Mouse (Mus musculus): ENCODE measurements around the gene Adi1.
A peak's percentile ranks its signal among the peaks of the same experiment; 100 is the strongest.

Gene Adi1

DNA sequence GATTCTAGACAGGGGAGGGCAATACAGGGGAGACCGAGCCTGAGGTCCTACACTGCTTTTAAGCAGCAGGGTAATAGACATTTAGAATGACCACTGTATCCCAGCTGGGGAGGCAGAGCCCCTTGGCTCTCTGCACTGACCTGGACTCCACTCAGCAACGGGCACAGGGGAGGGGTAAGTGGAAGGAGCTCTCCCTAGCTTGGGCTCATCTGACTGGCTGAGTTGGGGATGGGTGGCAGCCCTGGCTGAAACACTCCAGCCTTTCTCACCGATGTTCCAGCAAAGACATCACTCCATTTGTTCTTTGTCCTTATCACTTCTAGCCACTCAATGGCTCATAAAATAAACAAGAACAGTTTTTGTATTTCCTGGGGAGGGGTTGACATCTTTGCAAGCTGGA lies 18.7 kb downstream of the Adi1 start:
- no peak for ATAC-seq (ENCODE audit: insufficient number of reproducible peaks, low FRiP score, low TSS enrichment)

DNA sequence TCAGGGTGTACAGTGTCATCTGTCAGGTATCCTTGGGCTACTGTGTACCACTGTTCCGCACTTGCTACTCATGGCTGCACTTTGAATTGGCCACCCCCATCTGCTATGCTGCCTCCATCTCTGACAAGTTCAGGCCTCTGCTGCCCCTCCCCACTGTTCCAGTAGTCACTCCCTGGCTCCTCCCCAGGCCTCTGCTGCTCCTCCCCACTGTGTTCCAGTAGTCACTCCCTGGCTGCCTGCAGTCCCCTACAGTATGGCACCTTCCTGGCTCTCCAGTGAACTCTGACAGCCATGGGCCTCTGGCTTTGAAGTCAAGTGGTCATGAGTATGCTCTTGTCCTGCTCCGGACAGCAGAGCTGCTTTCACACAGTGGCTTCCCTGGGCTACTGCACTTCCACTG lies 19.2 kb downstream of the Adi1 start:
- 0 out of 2 replicates have a peak, but pooled peaks have one; percentile 24 for ATAC-seq (ENCODE audit: insufficient number of reproducible peaks, low FRiP score, low TSS enrichment)

DNA sequence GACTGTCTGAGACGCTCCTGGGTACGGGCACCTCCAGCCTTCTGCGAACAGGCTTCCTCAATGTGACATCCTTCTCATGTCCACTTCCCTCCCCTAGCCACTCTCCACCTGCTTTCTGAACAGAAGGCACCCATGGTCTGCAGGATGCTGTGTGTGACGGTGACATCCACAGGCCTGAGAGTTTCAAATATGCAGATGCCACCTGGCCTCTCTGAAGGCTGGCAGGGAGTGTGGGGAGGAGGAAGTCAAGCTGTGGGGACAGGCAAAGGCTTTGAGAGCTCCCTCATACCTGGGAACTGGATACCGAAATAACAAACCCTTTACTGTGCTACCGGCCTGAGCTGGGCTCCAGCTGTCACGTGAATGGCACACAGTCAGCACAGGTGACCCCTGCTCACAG lies 19.7 kb downstream of the Adi1 start:
- peak; percentile 61 for ATAC-seq (ENCODE audit: insufficient number of reproducible peaks, low FRiP score, low TSS enrichment)

DNA sequence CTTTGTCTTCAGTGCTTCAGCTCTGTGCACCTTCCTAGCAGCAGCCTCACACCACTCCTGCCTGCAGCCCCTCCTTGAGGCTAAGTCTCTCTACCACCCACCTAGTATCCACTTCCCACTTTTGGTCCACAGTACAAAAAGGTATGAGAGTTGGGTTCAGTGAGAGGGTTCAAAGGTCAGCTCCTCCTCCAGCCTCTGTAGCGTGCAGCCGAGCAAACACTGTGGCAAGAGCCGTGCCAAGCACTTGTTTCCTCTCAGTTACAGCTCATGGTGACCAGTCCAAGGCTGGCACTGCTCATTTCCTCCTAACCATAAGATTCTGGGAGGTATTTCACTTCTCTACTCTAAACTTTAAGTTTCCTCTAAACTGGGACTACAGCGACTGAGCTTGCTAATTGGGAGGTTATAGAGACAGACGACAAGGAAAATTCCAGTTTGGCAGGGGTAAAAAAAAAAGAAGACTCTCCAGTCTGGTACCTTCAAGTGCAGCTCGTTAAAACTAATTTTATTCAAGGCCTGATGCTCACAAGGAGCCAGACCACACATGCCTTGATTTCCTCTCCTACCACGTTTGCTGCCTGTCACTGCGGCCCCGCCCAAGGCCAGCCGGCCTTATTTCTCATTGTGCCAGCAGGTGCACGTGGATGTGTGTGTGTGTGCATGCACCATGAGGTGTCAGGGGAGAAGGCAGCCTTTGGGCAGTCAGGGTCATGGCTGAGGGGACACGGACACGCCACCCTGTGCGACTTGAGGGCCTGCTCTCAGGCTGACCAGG lies 23.0 kb downstream of the Adi1 start:
- no peak for ATAC-seq (ENCODE audit: insufficient number of reproducible peaks, low FRiP score, low TSS enrichment)

- ATAC-seq (ENCODE audit: insufficient number of reproducible peaks, low FRiP score, low TSS enrichment), result no peak
Observed at GRCm38 (mm10) chr12:28699086-28699485, 24.1 kb downstream of the Adi1 start.

DNA sequence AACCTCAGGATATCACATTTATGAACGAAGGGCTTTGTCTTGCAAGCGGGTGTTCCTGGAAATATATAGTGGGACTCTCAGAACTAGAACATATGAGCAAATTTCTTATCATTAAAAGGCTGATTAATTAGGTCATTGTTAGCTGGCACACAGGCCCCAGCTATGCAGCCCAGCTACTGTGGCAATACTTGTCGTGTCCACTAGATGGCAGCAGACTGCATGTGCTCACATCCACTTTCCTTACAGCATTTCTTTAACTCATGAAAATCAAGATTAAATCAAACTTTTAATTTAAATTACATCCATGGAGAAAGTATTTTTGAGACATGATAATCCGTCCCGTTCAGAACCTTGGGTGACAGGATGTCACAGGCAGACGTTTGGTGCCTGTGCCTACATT lies 24.6 kb downstream of the Adi1 start:
- ATAC-seq (ENCODE audit: insufficient number of reproducible peaks, low FRiP score, low TSS enrichment), result no peak

DNA sequence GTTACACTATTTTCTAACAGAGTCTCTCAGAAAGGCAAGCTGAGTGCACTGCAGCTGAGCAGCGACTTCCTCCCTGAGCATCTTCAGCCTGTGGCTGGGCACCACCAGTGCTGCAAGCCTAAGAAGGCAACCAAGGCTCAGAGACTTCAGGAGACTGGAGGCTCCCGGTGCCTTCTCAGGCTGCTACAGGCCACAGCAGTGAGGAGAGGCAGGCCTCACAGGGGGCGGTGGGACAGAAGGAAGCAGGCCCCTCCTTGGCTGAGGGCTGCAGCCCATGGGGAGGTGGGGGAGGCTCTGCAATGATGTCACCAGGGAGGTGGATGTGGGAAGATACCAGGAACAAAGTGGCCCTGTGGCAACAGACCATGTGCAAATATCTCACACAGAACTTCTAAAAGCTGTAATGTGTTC lies 25.1 kb downstream of the Adi1 start:
- peak; percentile 9; the same call in 1 of the 2 replicates for ATAC-seq (ENCODE audit: insufficient number of reproducible peaks, low FRiP score, low TSS enrichment)

DNA sequence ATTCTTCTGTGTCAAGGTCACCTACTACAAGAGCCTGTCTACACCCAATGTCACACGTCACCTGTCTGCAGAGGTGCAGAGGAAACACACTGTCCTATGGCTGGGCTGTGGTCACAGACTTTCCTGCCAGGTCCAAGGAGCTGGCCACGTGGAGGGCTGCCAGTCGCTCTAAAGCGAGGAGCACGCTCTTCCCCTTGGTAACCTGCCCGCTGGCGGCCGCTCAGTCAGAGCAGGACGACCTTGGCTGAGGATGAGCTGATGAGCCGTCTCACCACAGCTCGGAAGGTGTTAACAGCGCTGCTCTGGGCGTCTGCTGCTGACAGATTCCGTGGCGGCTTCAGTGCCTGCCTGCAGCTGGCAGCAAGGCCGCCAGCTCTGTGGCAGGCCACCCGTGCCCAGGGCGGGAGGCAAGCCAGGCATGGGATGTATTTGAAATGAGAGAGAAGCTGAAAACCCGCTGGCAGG lies 25.6 kb downstream of the Adi1 start:
- ATAC-seq (ENCODE audit: insufficient number of reproducible peaks, low FRiP score, low TSS enrichment), result peak; percentile 48

GRCm38 (mm10) chr12:28701302-28701701 lies 26.3 kb downstream of the Adi1 start:
- no peak for ATAC-seq (ENCODE audit: insufficient number of reproducible peaks, low FRiP score, low TSS enrichment)

DNA sequence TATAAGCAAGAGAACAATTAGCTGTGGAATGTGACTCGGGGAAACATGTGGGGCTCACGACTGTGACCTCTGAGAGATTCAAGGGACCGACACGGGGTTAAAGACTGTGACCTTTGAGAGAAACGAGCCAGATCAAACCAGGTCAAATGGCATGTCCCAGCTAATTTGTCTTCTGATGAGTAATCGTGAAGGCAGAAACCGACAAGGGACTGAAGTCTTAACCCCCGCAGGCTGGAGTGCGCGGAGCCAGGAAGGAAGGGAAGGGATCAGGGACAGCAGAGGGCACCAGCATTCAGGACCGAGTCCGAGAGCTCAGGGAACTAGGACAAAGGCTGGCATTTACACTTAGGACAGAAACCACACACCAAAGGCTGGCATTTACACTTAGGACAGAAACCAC lies 29.4 kb downstream of the Adi1 start:
- ATAC-seq (ENCODE audit: insufficient number of reproducible peaks, low FRiP score, low TSS enrichment), result no peak

GRCm38 (mm10) chr12:28705204-28705603 lies 30.2 kb downstream of the Adi1 start:
- ATAC-seq (ENCODE audit: insufficient number of reproducible peaks, low FRiP score, low TSS enrichment), result no peak

GRCm38 (mm10) chr12:28708154-28708553 lies 33.1 kb downstream of the Adi1 start:
- no peak for ATAC-seq (ENCODE audit: insufficient number of reproducible peaks, low FRiP score, low TSS enrichment)

- no peak for ATAC-seq (ENCODE audit: insufficient number of reproducible peaks, low FRiP score, low TSS enrichment)
Observed at GRCm38 (mm10) chr12:28710566-28711185, 35.6 kb downstream of the Adi1 start.

GRCm38 (mm10) chr12:28714822-28715632 lies 40.0 kb downstream of the Adi1 start:
- no peak for ATAC-seq (ENCODE audit: insufficient number of reproducible peaks, low FRiP score, low TSS enrichment)

DNA sequence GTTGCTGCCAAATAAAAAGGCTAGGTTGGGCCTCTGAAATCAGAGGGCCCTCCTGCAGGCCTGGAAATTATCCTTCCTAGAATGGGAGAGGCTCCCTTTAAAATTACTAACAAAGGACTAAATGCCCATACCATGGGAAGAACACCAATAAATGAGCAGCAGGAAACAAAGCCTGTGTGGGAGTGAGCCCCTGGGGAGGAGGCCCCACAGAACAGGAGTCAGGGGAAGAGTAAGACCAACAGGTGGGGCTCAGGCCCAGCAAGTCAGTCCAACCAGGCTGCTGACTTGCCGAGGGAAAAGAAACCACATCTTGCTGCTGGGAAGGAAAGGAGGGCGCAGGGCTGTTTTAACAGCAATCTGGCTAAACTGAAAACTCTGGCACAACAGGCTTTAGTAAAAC lies 42.0 kb downstream of the Adi1 start:
- no peak for ATAC-seq (ENCODE audit: insufficient number of reproducible peaks, low FRiP score, low TSS enrichment)

DNA sequence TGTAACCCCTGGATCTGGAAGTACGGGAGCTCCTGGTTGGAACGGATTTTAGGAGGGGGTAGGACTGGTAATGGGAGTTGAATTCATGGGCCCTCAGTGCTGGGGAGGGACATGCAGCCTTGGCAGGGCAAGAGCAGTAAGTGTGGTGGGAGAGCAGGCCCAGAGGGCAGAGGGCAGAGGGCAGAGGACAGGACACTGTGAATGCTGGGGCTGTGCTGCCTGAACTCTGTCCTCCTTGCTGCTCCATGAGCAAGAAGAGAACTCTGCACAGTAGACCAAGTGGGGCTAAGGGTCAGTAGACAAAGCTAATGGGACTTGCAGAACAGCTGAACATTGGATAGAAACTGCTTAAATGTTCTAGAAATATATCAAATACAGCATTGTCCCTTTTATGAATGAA lies 43.1 kb downstream of the Adi1 start:
- ATAC-seq (ENCODE audit: insufficient number of reproducible peaks, low FRiP score, low TSS enrichment), result no peak

GRCm38 (mm10) chr12:28724366-28724765 lies 49.3 kb downstream of the Adi1 start:
- no peak for ATAC-seq (ENCODE audit: insufficient number of reproducible peaks, low FRiP score, low TSS enrichment)

GRCm38 (mm10) chr12:28726204-28726603 lies 51.2 kb downstream of the Adi1 start:
- no peak for ATAC-seq (ENCODE audit: insufficient number of reproducible peaks, low FRiP score, low TSS enrichment)

- no peak for ATAC-seq (ENCODE audit: insufficient number of reproducible peaks, low FRiP score, low TSS enrichment)
Observed at GRCm38 (mm10) chr12:28727061-28727460, 52.0 kb downstream of the Adi1 start.

Measured in cerebellum, adult (tissue).